Mouse (Mus musculus): ENCODE results near the gene Cdkl4.

DNA sequence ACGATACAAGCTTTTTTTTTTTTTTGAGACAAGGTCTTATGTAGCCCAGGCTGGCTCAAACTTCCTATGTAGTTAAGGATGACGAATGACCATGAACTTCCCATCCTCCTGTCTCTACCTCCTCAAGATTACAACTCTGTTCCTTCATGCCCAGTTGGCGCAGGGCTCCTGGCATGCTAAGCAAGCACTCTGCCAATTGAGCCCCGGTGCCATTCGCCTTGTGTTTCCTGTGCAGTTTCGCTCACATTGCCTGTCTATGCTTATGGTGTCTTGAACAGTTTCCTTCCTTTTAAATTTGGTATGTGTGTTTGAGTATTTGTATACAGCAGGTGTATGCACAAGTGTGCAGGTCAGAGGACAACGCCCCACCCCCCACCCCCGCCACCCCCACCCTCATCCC, 31.4 kb downstream of the Cdkl4 start:
- TF ChIP-seq CTCF (IDR thresholded peaks at IDR 0.05; ENCODE audit: low read depth) (no peak), EP300 (IDR thresholded peaks at IDR 0.05; ENCODE audit: low read depth) (no peak)
